Mouse (Mus musculus): ENCODE measurements around the gene Tfap4. TPM values are rescaled to one million over a fixed set of nuclear protein-coding genes. Genes with fewer than 3 reads are reported as not detected.

Gene Tfap4
- polyA plus RNA-seq, 1 experiment from 2014 or later: 41.4 TPM

DNA sequence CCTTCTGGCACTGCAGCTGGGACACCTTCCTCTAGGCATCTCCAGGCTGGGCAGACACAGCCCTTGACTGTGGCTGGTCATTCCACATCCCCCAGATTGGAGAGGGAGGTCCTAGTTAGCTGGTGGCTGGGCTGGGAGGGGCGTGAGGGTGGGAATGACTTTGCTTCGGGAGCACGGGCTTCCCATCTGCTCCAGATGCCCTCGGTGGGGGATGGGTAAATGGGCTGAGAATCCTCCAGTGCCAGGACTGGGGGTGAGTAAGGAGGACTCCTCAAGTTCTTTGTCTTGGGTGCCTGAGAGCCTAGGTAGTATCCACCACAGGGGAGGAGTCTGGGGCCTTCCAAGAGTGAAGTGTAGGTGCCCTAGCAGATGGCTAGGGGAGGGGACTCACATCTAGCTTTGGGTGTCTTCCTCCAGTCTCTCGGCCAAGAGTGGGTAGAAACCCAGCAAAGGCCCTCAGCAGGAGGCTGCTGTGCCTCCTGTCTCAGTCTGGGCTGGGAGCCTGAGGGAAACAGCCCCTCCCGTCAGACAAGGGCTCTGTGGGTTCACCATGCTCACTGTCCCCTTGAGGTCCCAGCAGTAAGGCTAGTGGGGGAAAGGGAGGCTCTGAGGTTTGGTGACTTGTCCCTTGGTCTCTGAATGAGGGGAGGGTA, 39.4 kb upstream of the Tfap4 start:
- Histone ChIP-seq H3K27me3 (ENCODE audit: low read depth, poor library complexity, severe bottlenecking) (no peaks in the 10 kb centered on the region), H3K4me3 (peak overlapping the region; percentile 26), H3K4me1 (peaks cover 96% of the 10 kb centered on the region), H3K27ac (peak overlapping the region; percentile 59), H3K36me3 (0 out of 2 replicates have a peak, but pooled peaks cover 9% of the 10 kb centered on the region), H3K9me3 (replicated peaks) (no peaks in the 10 kb centered on the region)
- WGBS: 18% methylated on average over 6 of the region's 6 CpGs
- DNase-seq (ENCODE audit: low spot score): peak; percentile 36

DNA sequence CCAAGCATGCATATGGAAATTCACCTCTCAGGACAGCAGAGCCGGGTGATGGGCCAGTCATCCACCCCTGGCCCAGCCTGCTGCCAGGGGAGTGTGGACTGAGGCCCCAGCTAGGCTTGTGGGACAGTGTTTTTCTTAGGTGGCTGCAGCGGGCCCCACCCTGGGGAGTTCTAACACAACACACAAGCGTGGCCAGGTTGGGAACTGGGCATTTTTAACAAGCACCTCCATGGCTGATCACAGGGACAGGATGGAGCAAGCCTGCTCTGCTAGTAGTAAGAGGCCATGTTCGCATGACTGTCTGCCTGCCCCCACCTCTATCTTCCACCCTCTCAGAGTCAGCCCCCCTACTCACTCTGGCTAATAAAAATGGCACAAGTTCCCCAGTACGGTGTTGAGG, 38.4 kb upstream of the Tfap4 start:
- WGBS: 59% methylated on average over 5 of the region's 5 CpGs
- H3K36me3 ChIP-seq: 0 out of 2 replicates have a peak, but pooled peaks cover 9% of the 10 kb centered on the region
- peak overlapping the region; percentile 59; the same call in 1 of the 2 replicates for H3K27ac ChIP-seq
- peaks cover 96% of the 10 kb centered on the region for H3K4me1 ChIP-seq
- no peaks in the 10 kb centered on the region for H3K27me3 ChIP-seq (ENCODE audit: low read depth, poor library complexity, severe bottlenecking)
- no peak for DNase-seq (ENCODE audit: low spot score)
- peak overlapping the region; percentile 26 for H3K4me3 ChIP-seq
- no peaks in the 10 kb centered on the region for H3K9me3 ChIP-seq (replicated peaks)

DNA sequence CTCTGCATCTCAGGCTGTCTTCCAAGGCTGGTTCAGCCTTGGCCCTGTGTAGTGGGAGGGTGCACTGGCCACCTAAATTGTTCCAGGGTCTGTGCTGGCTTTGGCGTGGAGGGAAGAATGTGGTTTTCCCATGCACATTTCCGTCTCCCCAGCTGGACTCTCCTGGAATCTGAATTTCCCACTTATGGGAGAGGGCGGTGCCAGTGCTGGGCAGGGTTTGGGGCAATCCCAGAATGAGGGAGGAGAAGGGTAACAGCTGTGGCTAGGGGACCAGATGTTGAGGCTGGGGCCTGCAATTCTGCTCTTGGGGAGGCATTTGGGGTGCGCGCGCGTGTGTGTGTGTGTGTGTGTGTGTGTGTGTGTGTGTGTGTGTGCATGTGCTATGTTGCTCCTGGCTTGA, 37.6 kb upstream of the Tfap4 start:
- Histone ChIP-seq H3K36me3 (0 out of 2 replicates have a peak, but pooled peaks cover 9% of the 10 kb centered on the region), H3K4me1 (peaks cover 96% of the 10 kb centered on the region), H3K27ac (peak overlapping the region; percentile 99), H3K4me3 (peak overlapping the region; percentile 97), H3K9me3 (replicated peaks) (no peaks in the 10 kb centered on the region), H3K27me3 (ENCODE audit: low read depth, poor library complexity, severe bottlenecking) (no peaks in the 10 kb centered on the region)
- WGBS: 67% methylated on average over 6 of the region's 7 CpGs
- DNase-seq (ENCODE audit: low spot score): peak; percentile 34

DNA sequence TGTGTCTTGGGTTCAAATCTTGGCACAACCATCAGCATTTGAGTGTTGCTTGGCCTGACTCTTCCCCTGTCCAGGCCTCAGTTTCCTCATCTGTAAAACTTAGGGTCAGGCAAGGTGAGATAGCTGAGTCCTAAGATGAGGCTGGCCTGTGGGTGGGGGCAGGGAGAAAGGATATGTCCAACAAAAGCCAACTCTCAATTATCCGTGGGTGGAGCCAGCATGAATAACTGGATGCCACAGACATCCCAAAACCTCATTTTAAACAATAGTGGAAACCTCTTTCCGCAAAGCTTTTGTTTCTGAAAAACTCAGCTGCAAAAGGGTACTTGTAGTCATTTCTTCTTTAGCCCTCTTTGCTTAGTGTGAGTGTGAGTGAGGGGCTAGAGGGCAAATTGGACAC, 37.2 kb upstream of the Tfap4 start:
- no peaks in the 10 kb centered on the region for H3K27me3 ChIP-seq (ENCODE audit: low read depth, poor library complexity, severe bottlenecking)
- H3K36me3 ChIP-seq: 0 out of 2 replicates have a peak, but pooled peaks cover 9% of the 10 kb centered on the region
- peaks cover 93% of the 10 kb centered on the region for H3K4me1 ChIP-seq
- H3K4me3 ChIP-seq: peak overlapping the region; percentile 97
- 70% methylated on average over 2 of the region's 2 CpGs for WGBS
- DNase-seq (ENCODE audit: low spot score): no peak
- no peaks in the 10 kb centered on the region for H3K9me3 ChIP-seq (replicated peaks)
- peak overlapping the region; percentile 99 for H3K27ac ChIP-seq

DNA sequence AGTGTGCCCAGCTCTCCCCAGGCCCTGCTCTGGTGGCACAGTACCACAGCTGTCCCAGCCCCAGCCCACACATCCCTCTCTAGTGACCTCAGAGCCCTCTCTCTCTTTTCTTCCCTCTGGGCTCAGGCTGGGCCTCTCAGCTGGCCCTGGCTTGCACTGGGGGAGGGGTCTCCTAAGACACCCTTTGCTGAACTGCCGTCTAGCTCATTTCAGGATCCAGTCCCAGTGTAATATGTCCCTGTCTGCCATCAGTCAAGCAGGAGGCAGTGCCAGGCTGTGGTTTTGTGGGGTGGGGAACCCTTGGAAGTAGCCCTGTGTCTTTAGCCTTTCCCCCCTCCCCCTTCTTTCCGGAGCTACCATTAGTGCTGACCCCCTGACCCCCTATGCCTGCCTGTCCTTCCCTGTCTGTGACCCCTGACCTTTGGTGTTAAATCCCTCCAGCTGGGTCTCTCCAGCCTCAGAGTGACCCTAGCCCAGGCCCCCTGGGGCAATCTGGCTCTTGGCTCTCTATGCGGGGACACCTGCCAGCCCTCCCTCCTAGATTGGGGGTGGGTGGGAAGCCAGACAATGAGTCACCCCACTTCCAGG, 36.6 kb upstream of the Tfap4 start:
- Histone ChIP-seq H3K4me3 (peak overlapping the region; percentile 97), H3K27ac (peak overlapping the region; percentile 99), H3K4me1 (peaks cover 87% of the 10 kb centered on the region), H3K27me3 (ENCODE audit: low read depth, poor library complexity, severe bottlenecking) (no peaks in the 10 kb centered on the region), H3K9me3 (replicated peaks) (no peaks in the 10 kb centered on the region), H3K36me3 (peaks cover 10% of the 10 kb centered on the region)
- WGBS: 3% methylated on average over 3 of the region's 3 CpGs
- no peak for DNase-seq (ENCODE audit: low spot score)

DNA sequence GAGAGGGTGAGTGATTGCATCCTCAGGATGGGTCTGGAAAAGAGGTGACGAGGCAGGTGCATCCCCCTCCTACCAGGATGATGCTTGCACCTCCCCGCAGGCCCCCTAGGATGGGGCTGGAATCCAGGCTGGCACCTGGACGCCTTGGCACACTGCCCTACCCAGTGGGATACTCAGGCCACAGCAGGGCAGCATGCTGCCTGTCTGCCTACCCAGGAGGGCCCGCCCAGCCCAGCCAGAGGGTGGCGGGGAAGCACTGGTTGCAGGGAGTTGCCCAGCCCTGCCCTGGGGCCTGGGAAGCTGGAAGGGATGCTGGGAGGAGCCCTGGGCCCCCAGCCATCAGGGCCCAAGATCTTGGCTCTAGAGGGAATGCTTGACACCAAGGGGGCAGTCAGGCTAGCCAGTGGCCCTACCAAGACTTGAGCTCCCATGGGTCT, 35.9 kb upstream of the Tfap4 start:
- peaks cover 17% of the 10 kb centered on the region for H3K36me3 ChIP-seq
- H3K4me1 ChIP-seq: peaks cover 80% of the 10 kb centered on the region
- peak; percentile 53 for DNase-seq (ENCODE audit: low spot score)
- H3K4me3 ChIP-seq: peak overlapping the region; percentile 97
- 7% methylated on average over 5 of the region's 5 CpGs for WGBS
- no peaks in the 10 kb centered on the region for H3K27me3 ChIP-seq (ENCODE audit: low read depth, poor library complexity, severe bottlenecking)
- H3K9me3 ChIP-seq (replicated peaks): no peaks in the 10 kb centered on the region
- H3K27ac ChIP-seq: peak overlapping the region; percentile 99

DNA sequence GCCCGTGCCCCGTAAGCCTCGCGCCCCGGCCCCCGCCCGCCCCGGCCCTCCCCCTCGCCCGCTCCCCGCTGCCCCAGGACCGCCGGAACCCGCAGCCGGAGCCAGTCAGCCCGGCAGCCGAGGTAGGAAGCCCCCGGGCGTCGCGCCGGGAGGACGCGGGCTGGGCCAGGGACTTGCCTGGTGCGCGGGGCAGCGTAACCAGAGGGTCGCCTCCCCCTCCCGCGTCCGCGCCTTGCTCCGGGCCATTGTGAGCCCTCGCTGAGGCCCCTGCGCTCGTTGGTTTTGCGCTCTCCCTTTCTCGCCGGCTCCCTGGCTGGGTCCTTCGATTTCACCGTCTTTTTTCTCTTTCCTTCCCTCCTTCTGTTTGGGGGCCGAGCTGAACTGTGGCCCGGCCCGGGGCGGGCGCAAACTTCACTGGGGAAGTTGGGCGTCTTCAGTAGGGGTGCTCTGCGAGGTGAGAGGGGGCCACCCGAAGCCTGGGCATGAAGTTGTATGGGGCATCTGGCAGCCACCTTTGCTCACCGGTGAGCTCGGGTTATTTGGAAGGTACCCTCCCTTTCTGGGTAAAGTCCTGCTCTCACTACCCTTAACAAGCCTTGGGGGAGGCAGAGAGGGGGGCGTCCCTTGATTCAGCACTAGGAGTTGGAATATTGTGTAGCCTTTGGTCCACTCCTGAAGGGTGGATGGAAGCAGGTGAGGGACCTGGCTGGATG, 35.3 kb upstream of the Tfap4 start:
- peaks cover 22% of the 10 kb centered on the region for H3K36me3 ChIP-seq
- peak overlapping the region; percentile 99 for H3K27ac ChIP-seq
- H3K9me3 ChIP-seq (replicated peaks): no peaks in the 10 kb centered on the region
- H3K4me3 ChIP-seq: peak overlapping the region; percentile 97
- H3K27me3 ChIP-seq (ENCODE audit: low read depth, poor library complexity, severe bottlenecking): no peaks in the 10 kb centered on the region
- DNase-seq (ENCODE audit: low spot score): no peak
- H3K4me1 ChIP-seq: peaks cover 74% of the 10 kb centered on the region
- under 1% methylated on average over 52 of the region's 52 CpGs for WGBS

- H3K4me3 ChIP-seq: peak within 1 kb of the TSS; percentile 97
- peaks cover 21% of the 10 kb centered on the region for H3K36me3 ChIP-seq
- under 1% methylated on average over 36 of the region's 74 CpGs for WGBS
- peak; percentile 92 for DNase-seq (ENCODE audit: low spot score)
- peak within 1 kb of the TSS; percentile 99 for H3K27ac ChIP-seq
- peaks cover 66% of the 10 kb centered on the region for H3K4me1 ChIP-seq
- H3K27me3 ChIP-seq (ENCODE audit: low read depth, poor library complexity, severe bottlenecking): no peaks in the 10 kb centered on the region
- H3K9me3 ChIP-seq (replicated peaks): no peaks in the 10 kb centered on the region
Measured at GRCm38 (mm10) chr16:4593971-4594813, 34.5 kb upstream of the Tfap4 start, which contains the start of gene Glis2. Gene Glis2 (plus strand): TSS chr16:4594713.

DNA sequence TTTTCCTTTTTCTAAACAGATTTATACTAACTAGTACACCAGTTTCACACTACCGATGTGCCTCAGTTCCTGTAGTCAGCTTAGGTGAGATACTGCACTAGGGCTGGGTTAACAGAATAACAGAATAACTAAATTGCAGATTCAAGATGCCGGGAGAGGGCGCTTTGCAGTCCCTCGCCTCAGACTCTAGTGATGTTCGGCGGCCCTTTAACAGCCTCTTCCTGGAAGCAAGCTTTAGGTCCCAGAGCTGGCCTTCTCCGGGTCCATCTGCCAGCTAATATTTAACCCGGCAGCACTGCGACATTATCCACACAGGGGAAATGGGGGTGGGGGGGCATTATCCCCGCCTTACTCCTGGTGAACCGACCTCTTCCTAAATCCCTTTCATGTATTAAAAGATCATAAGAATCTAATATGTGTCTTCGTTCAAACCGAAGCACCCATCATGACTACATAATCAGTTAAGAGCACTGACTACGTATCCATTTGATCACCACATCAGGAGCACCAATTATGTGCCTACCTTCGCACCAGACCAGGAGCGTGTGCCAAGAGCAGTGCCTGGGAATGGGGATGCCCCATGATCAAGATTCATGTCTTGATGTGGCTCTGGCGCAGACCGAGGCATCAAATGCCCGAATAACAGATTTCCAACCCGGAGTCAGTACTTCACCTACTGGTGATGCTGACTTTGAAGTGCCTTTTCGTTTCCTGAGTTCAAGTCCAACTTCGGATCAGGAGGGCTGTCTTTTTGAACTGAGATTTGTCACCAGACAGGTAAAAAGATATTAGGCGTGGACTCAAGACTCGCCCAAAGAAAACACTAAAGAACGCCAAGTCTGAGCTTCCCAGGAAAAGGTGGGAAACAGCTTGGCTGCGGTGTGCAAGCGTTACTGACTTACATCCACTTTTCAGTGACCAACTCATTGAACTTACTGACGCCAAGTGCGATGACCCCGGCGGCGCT, 33.5 kb upstream of the Tfap4 start:
- 16% methylated on average over 32 of the region's 32 CpGs for WGBS
- H3K9me3 ChIP-seq (replicated peaks): no peaks in the 10 kb centered on the region
- DNase-seq (ENCODE audit: low spot score): peak; percentile 58
- peaks cover 56% of the 10 kb centered on the region for H3K4me1 ChIP-seq
- peak overlapping the region; percentile 97 for H3K4me3 ChIP-seq
- peaks cover 20% of the 10 kb centered on the region for H3K36me3 ChIP-seq
- peak overlapping the region; percentile 99 for H3K27ac ChIP-seq
- no peaks in the 10 kb centered on the region for H3K27me3 ChIP-seq (ENCODE audit: low read depth, poor library complexity, severe bottlenecking)

DNA sequence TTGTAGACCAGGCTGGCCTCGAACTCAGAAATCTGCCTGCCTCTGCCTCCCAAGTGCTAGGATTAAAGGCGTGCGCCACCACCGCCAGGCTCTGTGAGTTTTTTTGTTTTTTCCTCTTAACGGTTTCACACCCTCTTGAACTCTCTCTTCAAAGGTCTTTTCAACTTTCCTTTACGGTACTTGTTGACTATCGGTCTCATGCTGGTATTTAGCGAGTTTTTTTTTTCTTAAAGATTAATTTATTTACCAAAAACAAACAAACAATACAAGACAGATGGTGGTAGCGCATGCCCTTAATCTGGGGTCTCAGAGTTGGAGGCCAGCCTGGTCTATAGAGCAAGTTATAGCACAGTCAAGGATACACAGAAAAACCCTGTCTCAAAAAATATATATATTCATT, 30.6 kb upstream of the Tfap4 start:
- DNase-seq (ENCODE audit: low spot score): no peak
- H3K27ac ChIP-seq: no peak overlapping the region
- no peaks in the 10 kb centered on the region for H3K27me3 ChIP-seq (ENCODE audit: low read depth, poor library complexity, severe bottlenecking)
- peaks cover 52% of the 10 kb centered on the region for H3K4me1 ChIP-seq
- no peak overlapping the region for H3K4me3 ChIP-seq
- no peaks in the 10 kb centered on the region for H3K9me3 ChIP-seq (replicated peaks)
- 94% methylated on average over 9 of the region's 9 CpGs for WGBS
- peaks cover 17% of the 10 kb centered on the region for H3K36me3 ChIP-seq

GRCm38 (mm10) chr16:4587516-4588210, 28.0 kb upstream of the Tfap4 start:
- DNase-seq (ENCODE audit: low spot score): peak; percentile 33

More at GRCm38 (mm10) chr16:4587516-4588210, 28.0 kb upstream of the Tfap4 start:
- Histone ChIP-seq H3K27me3 (ENCODE audit: low read depth, poor library complexity, severe bottlenecking) (no peaks in the 10 kb centered on the region), H3K27ac (peak overlapping the region; percentile 93), H3K4me1 (peaks cover 30% of the 10 kb centered on the region), H3K36me3 (peaks cover 17% of the 10 kb centered on the region), H3K9me3 (replicated peaks) (no peaks in the 10 kb centered on the region), H3K4me3 (peak overlapping the region; percentile 51)
- WGBS: 65% methylated on average over 5 of the region's 5 CpGs
